Mouse (Mus musculus) heart, embryonic 11.5 days (tissue): ENCODE results near the gene Anxa6. TPM values are rescaled to one million over a fixed set of nuclear protein-coding genes. Genes with fewer than 3 reads are reported as not detected.

Experiments
- ATAC-seq: fragments of 200-750 bp; cut with Nextera tagmentation; replicated peaks from 2 replicates; pipeline ENCODE4 v1.8.0; 2017; ENCODE audit warnings: moderate library complexity; ENCODE audit not compliant: insufficient number of reproducible peaks, low FRiP score, low TSS enrichment
- H3K27ac ChIP-seq: fragments of 300-500 bp; sonication (generic); 2 replicates; pipeline ENCODE4 v1.5.1; 2014; ENCODE audit warnings: mild to moderate bottlenecking, low read depth, low read length
- H3K27me3 ChIP-seq: fragments of 300-500 bp; sonication (generic); 2 replicates; pipeline ENCODE4 v1.6.1; 2014; ENCODE audit warnings: mild to moderate bottlenecking, low read length, mixed read lengths; ENCODE audit not compliant: control insufficient read depth, insufficient read depth
- H3K36me3 ChIP-seq: fragments of 300-500 bp; sonication (generic); 2 replicates; pipeline ENCODE4 v1.6.1; 2014; ENCODE audit warnings: mild to moderate bottlenecking, low read length, moderate library complexity, mixed read lengths; ENCODE audit not compliant: control insufficient read depth, insufficient read depth
- H3K4me1 ChIP-seq: fragments of 300-500 bp; sonication (generic); 2 replicates; pipeline ENCODE4 v1.6.1; 2014; ENCODE audit warnings: low read length; ENCODE audit not compliant: control insufficient read depth, insufficient read depth
- H3K4me2 ChIP-seq: fragments of 300-500 bp; sonication (generic); 2 replicates; pipeline ENCODE4 v1.6.1; 2014; ENCODE audit warnings: mild to moderate bottlenecking, moderate library complexity
- H3K4me3 ChIP-seq: fragments of 300-500 bp; sonication (generic); 2 replicates; pipeline ENCODE4 v1.5.1; 2014; ENCODE audit warnings: low read depth, low read length
- H3K9ac ChIP-seq: fragments of 300-500 bp; sonication (generic); 2 replicates; pipeline ENCODE4 v1.6.1; 2014; ENCODE audit warnings: mild to moderate bottlenecking, low read depth, low read length, moderate library complexity
- H3K9me3 ChIP-seq: fragments of 300-500 bp; sonication (generic); replicated peaks from 2 replicates; pipeline ENCODE4 v1.6.1; 2016; ENCODE audit warnings: low read length; ENCODE audit not compliant: control insufficient read depth
- WGBS: fragments of 180-500 bp; shearing (Covaris S2); extraction: QIAGEN DNeasy Blood & Tissue Kit; methylation state at CpG from one replicate; pipeline ENCODE4 v1.1.7; 2014; ENCODE audit not compliant: insufficient replicate concordance; 5-methylcytosine and 5-hydroxymethylcytosine counted together
- polyA plus RNA-seq: library from polyadenylated mRNA; unstranded; fragments of >200 nt; fragmentation: Nextera tagmentation; extraction: Ambion mirVana; gene quantifications from 2 replicates; pipeline ENCODE4 v1.2.1, GENCODE M21; 2014

The Anxa6 gene
- polyA plus RNA-seq, 1 experiment from 2014 or later: 300 TPM

DNA sequence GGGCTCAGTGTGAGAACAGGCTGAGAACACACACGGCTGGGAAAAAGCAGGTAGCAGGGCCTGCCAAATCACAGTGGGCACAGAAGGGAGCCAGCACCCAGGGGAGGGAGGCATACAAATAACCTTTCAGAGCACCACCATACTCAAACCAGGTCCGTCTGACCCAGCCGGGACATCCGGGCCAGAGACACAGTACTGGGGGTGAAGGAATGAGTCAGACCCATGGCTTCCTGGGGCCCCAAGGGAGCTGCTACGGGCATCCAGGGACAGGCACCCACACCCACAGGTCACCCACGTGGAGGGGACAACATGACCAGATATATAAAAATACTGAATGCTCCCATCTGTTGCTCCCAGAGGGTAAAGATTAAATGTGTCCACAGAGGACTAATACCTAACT, 80.6 kb downstream of the Anxa6 start:
- 38% methylated on average over 6 of the region's 6 CpGs for WGBS
- H3K27ac ChIP-seq: peak overlapping the region; percentile 47; the same call in 1 of the 2 replicates

DNA sequence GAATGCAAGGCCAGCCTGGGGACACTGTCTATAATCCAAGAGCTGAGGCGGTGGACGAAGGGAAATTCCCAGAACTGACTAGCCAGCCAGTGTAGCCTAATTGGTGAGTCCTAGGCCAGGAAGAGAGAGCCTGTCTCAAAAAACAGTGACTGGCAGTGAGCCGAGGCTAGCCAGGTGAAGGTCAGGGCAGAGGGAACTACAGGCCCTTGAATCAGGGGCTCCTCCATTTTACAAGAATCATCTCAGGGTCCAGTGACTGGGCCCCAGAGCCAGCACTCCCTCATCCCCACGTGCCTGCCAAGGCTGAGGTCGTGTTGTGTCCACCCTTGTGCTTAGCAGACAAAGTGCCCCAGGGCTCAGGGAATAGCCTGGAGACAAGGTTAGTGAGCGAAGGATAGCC, 82.6 kb downstream of the Anxa6 start:
- WGBS: 77% methylated on average over 6 of the region's 6 CpGs
- no peak overlapping the region for H3K9ac ChIP-seq

More for the DNA sequence above, 80.6 kb downstream of the Anxa6 start:
- H3K4me2 ChIP-seq: no peak overlapping the region
- ATAC-seq: no peak
- H3K9me3 ChIP-seq: no peaks in the 10 kb centered on the region
- H3K36me3 ChIP-seq: no peaks in the 10 kb centered on the region
- no peaks in the 10 kb centered on the region for H3K27me3 ChIP-seq
- H3K9ac ChIP-seq: 0 out of 2 replicates have a peak overlapping the region, but pooled peaks have one; percentile 18
- no peak overlapping the region for H3K4me3 ChIP-seq
- peaks cover 34% of the 10 kb centered on the region for H3K4me1 ChIP-seq

GRCm38 (mm10) chr11:54949717-54950116, 83.5 kb downstream of the Anxa6 start:
- Histone ChIP-seq H3K4me1 (peaks cover 27% of the 10 kb centered on the region), H3K9me3 (no peaks in the 10 kb centered on the region), H3K36me3 (no peaks in the 10 kb centered on the region), H3K9ac (no peak overlapping the region), H3K27ac (no peak overlapping the region), H3K4me2 (no peak overlapping the region), H3K4me3 (no peak overlapping the region), H3K27me3 (no peaks in the 10 kb centered on the region)
- ATAC-seq: no peak
- WGBS: 44% methylated on average over 1 of the region's 1 CpGs

More for the DNA sequence above, 82.6 kb downstream of the Anxa6 start:
- Histone ChIP-seq H3K27me3 (no peaks in the 10 kb centered on the region), H3K9me3 (no peaks in the 10 kb centered on the region), H3K27ac (peak overlapping the region; percentile 22; the same call in 1 of the 2 replicates), H3K4me1 (peaks cover 31% of the 10 kb centered on the region), H3K36me3 (no peaks in the 10 kb centered on the region), H3K4me2 (no peak overlapping the region), H3K4me3 (no peak overlapping the region)
- no peak for ATAC-seq

- Histone ChIP-seq H3K36me3 (no peaks in the 10 kb centered on the region), H3K9me3 (no peaks in the 10 kb centered on the region), H3K4me2 (no peak overlapping the region), H3K9ac (no peak overlapping the region), H3K4me3 (no peak overlapping the region), H3K27ac (no peak overlapping the region), H3K27me3 (no peaks in the 10 kb centered on the region), H3K4me1 (peaks cover 2% of the 10 kb centered on the region)
- WGBS: 80% methylated on average over 3 of the region's 3 CpGs
- no peak for ATAC-seq
Measured at GRCm38 (mm10) chr11:54944702-54945101, 88.5 kb downstream of the Anxa6 start.

DNA sequence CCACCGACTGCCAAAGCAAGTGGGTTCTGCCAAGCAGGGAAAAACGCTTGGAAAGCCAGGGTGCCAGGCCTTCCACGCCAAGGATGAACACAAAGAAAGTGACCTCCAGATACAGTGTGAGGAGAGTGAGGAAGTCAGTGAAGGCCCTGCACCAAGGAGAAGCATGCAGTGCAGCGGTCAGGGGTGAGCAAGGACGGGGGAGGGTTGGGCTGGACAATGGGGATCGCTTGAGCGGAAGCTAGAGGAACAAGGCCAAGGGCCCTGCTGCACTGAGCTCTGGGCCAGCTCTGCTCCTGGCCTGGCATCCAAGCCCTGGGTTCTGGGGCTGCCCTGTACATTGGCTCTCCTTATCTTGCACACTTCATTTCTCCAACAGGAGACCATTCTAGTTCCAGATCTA, 93.2 kb downstream of the Anxa6 start:
- no peak overlapping the region for H3K4me2 ChIP-seq
- no peaks in the 10 kb centered on the region for H3K9me3 ChIP-seq
- H3K4me3 ChIP-seq: no peak overlapping the region
- no peaks in the 10 kb centered on the region for H3K27me3 ChIP-seq
- peaks cover 15% of the 10 kb centered on the region for H3K4me1 ChIP-seq
- H3K9ac ChIP-seq: no peak overlapping the region
- no peak overlapping the region for H3K27ac ChIP-seq
- ATAC-seq: no peak
- H3K36me3 ChIP-seq: 0 out of 2 replicates have a peak, but pooled peaks cover 4% of the 10 kb centered on the region
- 76% methylated on average over 7 of the region's 7 CpGs for WGBS

- Histone ChIP-seq H3K36me3 (0 out of 2 replicates have a peak, but pooled peaks cover 4% of the 10 kb centered on the region), H3K9ac (no peak overlapping the region), H3K4me3 (no peak overlapping the region), H3K9me3 (no peaks in the 10 kb centered on the region), H3K4me1 (peaks cover 15% of the 10 kb centered on the region), H3K27me3 (no peaks in the 10 kb centered on the region), H3K27ac (no peak overlapping the region), H3K4me2 (no peak overlapping the region)
- no peak for ATAC-seq
- 74% methylated on average over 8 of the region's 8 CpGs for WGBS
Measured at GRCm38 (mm10) chr11:54939501-54939900, 93.7 kb downstream of the Anxa6 start.

- Histone ChIP-seq H3K36me3 (peaks cover 4% of the 10 kb centered on the region), H3K4me3 (no peak overlapping the region), H3K9me3 (no peaks in the 10 kb centered on the region), H3K27me3 (no peaks in the 10 kb centered on the region), H3K9ac (no peak overlapping the region), H3K4me2 (no peak overlapping the region), H3K4me1 (peaks cover 15% of the 10 kb centered on the region), H3K27ac (no peak overlapping the region)
- no peak for ATAC-seq
- WGBS: 75% methylated on average over 3 of the region's 3 CpGs
Measured at GRCm38 (mm10) chr11:54936771-54937140, 96.5 kb downstream of the Anxa6 start.

DNA sequence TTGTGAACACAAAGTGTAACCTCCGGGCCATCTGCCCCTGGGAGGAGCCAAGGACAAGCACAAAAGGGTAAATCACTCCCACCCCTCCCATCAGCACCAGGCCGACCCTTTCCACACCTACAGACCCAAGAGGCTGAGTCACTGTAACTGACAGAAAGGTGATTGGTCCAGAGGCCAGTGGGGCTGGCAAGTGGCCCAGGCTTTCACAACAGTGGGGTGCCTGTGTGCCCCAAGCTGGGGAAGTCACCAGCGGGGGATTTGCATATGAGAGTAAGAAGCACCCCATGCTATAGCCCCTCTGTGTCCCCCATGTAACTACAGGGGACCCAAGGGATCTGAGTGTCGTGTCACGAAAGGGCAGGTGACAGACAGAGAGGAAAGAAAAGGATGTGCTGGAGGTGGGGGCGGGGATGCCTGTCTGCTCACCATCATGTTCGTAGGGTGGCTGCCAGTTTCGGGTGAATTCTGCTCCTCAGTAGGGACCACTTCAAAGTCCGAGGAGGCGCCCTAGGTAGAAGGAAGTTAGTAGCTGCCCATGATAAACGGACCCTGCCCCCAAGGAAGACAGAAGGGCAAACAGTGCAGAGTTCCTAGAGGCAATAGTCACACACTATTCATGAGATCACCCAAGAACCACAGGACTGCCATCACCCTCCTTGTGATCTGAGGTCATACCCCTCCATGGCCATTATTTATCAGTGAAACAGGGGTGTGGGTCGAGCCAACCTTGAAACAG, 97.0 kb downstream of the Anxa6 start:
- H3K4me1 ChIP-seq: peaks cover 15% of the 10 kb centered on the region
- no peaks in the 10 kb centered on the region for H3K9me3 ChIP-seq
- no peak for ATAC-seq
- H3K4me2 ChIP-seq: no peak overlapping the region
- no peak overlapping the region for H3K27ac ChIP-seq
- H3K36me3 ChIP-seq: peaks cover 4% of the 10 kb centered on the region
- no peak overlapping the region for H3K4me3 ChIP-seq
- H3K9ac ChIP-seq: no peak overlapping the region
- 36% methylated on average over 12 of the region's 12 CpGs for WGBS
- H3K27me3 ChIP-seq: no peaks in the 10 kb centered on the region

GRCm38 (mm10) chr11:54934198-54934597, 99.0 kb downstream of the Anxa6 start:
- peaks cover 5% of the 10 kb centered on the region for H3K36me3 ChIP-seq
- H3K9ac ChIP-seq: no peak overlapping the region
- no peak overlapping the region for H3K27ac ChIP-seq
- no peaks in the 10 kb centered on the region for H3K27me3 ChIP-seq
- peaks cover 12% of the 10 kb centered on the region for H3K4me1 ChIP-seq
- H3K4me2 ChIP-seq: no peak overlapping the region
- H3K9me3 ChIP-seq: no peaks in the 10 kb centered on the region
- no peak for ATAC-seq
- WGBS: 92% methylated on average over 7 of the region's 7 CpGs
- H3K4me3 ChIP-seq: no peak overlapping the region
